Comparison of ENCODE assay signal across 8 mouse cellular contexts in genomic region chr6:115065411-115066241, GRCm38 (mm10). TPM values are rescaled to one million over a fixed set of nuclear protein-coding genes. Genes with fewer than 3 reads are reported as not detected.
DNase-seq lines count a peak whose midpoint lies in the region; TF ChIP-seq lines count a peak whose summit lies in the region.

No protein-coding gene starts in this region.

- intact Hi-C loops in heart, postnatal 25 days (cut with DNase I), result no loop called here

- H3K27me3 ChIP-seq in C2C12 (ENCODE audit: control insufficient read depth, insufficient read depth, insufficient read length), result peaks cover 24% of the 10 kb centered on the region
- H3K27me3 ChIP-seq in embryonic facial prominence, embryonic 10.5 days (replicated peaks; ENCODE audit: low read depth, poor library complexity, severe bottlenecking), result no peaks in the 10 kb centered on the region

- H3K4me3 ChIP-seq in C2C12 (ENCODE audit: insufficient read depth, poor library complexity, severe bottlenecking), result no peak overlapping the region
- no peak overlapping the region for H3K4me3 ChIP-seq in embryonic facial prominence, embryonic 10.5 days

- no peaks in the 10 kb centered on the region for H3K79me2 ChIP-seq in C2C12 (ENCODE audit: control insufficient read depth, insufficient read depth)

- no peak overlapping the region for H3K27ac ChIP-seq in embryonic facial prominence, embryonic 10.5 days (replicated peaks)

- H3K4me1 ChIP-seq in embryonic facial prominence, embryonic 10.5 days, result peaks cover under 1% of the 10 kb centered on the region; the same call in 1 of the 2 replicates

- peak; percentile 41 for TF ChIP-seq CTCF in C2C12 (IDR thresholded peaks at IDR 0.05; ENCODE audit: control insufficient read depth, insufficient read depth, insufficient read length)

- no peak overlapping the region for H3ac ChIP-seq in C2C12 (ENCODE audit: control insufficient read depth, insufficient read length, low read depth)

- 48% methylated on average over 13 of the region's 13 CpGs for WGBS in embryonic facial prominence, embryonic 10.5 days

- H3K9me3 ChIP-seq in embryonic facial prominence, embryonic 10.5 days, result no peaks in the 10 kb centered on the region

- no peaks in the 10 kb centered on the region for H3K79me3 ChIP-seq in C2C12 (ENCODE audit: low read depth)

- DNase-seq in heart, adult 18-20 months, result peak; percentile 14 to 58
- DNase-seq in heart, postnatal 25 days (ENCODE audit: low spot score), result no peak
- DNase-seq in adrenal gland, postnatal 36 days, result peak; percentile 39 to 59
- DNase-seq in embryonic facial prominence, embryonic 10.5 days (ENCODE audit: low spot score), result peak; percentile 66
- peak; percentile 23 for DNase-seq in kidney, postnatal 14 days
- DNase-seq in lung, postnatal 25 days (ENCODE audit: low spot score), result peak; percentile 22
- peak; percentile 13 to 39 for DNase-seq in spleen, postnatal 14 days (ENCODE audit: low spot score in 2 of 2)

- H3K36me3 ChIP-seq in C2C12 (ENCODE audit: control insufficient read depth, insufficient read depth), result no peaks in the 10 kb centered on the region
- H3K36me3 ChIP-seq in embryonic facial prominence, embryonic 10.5 days (replicated peaks), result no peaks in the 10 kb centered on the region

TF ChIP-seq in C2C12, 6 proteins besides CTCF, POLR2A, EP300 and RAD21:
- no peak for TF ChIP-seq MAX (IDR thresholded peaks at IDR 0.05)
- no peak for TF ChIP-seq MYOD1 (IDR thresholded peaks at IDR 0.05; ENCODE audit: control insufficient read depth, insufficient read length, low read depth)
- TF ChIP-seq MYOG (IDR thresholded peaks at IDR 0.05; ENCODE audit: control insufficient read depth, extremely low read depth, insufficient read length), result no peak
- no peak for TF ChIP-seq USF1 (IDR thresholded peaks at IDR 0.05; ENCODE audit: low read depth)
- no peak for TF ChIP-seq FOSL1 (IDR thresholded peaks at IDR 0.05; ENCODE audit: insufficient read depth, low read length, poor library complexity, severe bottlenecking)
- no peak for TF ChIP-seq CEBPB (IDR thresholded peaks at IDR 0.05; ENCODE audit: low read depth)

RNA-seq across cellular contexts. Expression of gene Tamm41, which starts 27.9 kb away (rescaled TPM):
- 10 to 100 TPM; 11.1 to 11.4 TPM for total RNA-seq in heart, adult 18-20 months (2021)
- total RNA-seq in heart, postnatal 25 days (2021), result 10 to 100 TPM; 10.1 to 10.5 TPM
- polyA plus RNA-seq in C2C12 (2012; fragmentation: generic; extraction: Trizol), result 44.1 TPM
- 10 to 100 TPM; 12.3 to 19.5 TPM for total RNA-seq in adrenal gland, postnatal 36 days (2021)
- polyA plus RNA-seq in embryonic facial prominence, embryonic 10.5 days (2016; fragmentation: Nextera tagmentation; extraction: Ambion mirVana), result 96.8 and 99.5 TPM in 2 replicates
